In the genomic region with DNA sequence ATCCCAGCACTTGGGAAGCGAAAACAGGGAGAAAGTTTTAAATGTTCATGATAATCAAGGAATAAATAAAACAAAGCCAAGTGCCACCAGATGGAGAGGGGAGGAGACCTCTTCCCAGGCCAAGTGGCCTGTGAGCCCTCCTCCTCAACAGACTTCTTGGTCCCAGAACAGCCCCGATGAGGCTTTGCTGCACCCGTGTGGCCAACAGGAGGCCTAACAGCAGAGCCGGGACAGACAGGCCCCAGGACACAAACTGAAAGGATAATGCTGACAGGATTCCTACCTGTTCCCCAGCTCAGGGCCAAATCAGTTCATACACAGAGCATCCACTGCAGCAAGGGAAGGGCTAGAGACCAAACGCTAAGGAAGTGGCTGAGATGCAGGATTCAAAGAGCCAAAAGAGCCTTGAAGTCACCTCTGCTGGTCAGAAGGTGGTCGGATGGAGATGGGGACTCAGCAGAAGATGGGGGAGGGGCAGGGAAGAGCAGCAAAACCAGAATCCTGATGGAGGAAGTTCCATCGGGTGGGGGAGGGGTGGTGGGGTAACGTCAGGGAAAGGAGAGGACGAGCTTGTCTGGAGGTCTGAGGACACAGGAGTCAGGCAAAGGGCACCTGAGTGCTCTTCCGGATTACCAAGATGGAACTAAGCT, we compare ENCODE assay signal across 9 mouse cellular contexts. TPM values are rescaled to one million over a fixed set of nuclear protein-coding genes. Genes with fewer than 3 reads are reported as not detected.
DNase-seq lines count a peak whose midpoint lies in the region; ATAC-seq lines count a peak whose summit lies in the region.
"Had no signal": no experiment of that assay in that cellular context is flagged by ENCODE, and none has a peak within 500 bp of the region (broad histone marks: within the 10 kb centered on the region; RNA-seq: fewer than 3 reads in every experiment).

No protein-coding gene starts in this region.

- no peak for ATAC-seq in liver, embryonic 12.5 days
- ATAC-seq in frontal cortex, adult (ENCODE audit: low TSS enrichment), result peak; percentile 86
- peak; percentile 72 for ATAC-seq in midbrain, embryonic 14.5 days (ENCODE audit: low FRiP score, low TSS enrichment)

- H3K4me1 ChIP-seq in liver, embryonic 12.5 days, result peaks cover 3% of the 10 kb centered on the region; the same call in 1 of the 2 replicates
- H3K4me1 ChIP-seq in midbrain, embryonic 14.5 days (ENCODE audit: control insufficient read depth, insufficient read depth, low read length), result no peaks in the 10 kb centered on the region

- no peaks in the 10 kb centered on the region for H3K9me3 ChIP-seq in liver, embryonic 12.5 days (replicated peaks)
- H3K9me3 ChIP-seq in midbrain, embryonic 14.5 days (ENCODE audit: control insufficient read depth, low read length), result no peaks in the 10 kb centered on the region
- H3K9me3 ChIP-seq: liver, embryonic 13.5 days had no signal

- H3K36me3 ChIP-seq in liver, embryonic 12.5 days, result peaks cover 18% of the 10 kb centered on the region
- H3K36me3 ChIP-seq in midbrain, embryonic 14.5 days (ENCODE audit: control insufficient read depth, insufficient read depth, low read length), result no peaks in the 10 kb centered on the region

- DNase-seq in liver, result peak; percentile 58
- peak; percentile 59 for DNase-seq in cerebellum, adult 8-10 months
- peak; percentile 28 for DNase-seq in induced T-regulatory cell, adult 2 months (ENCODE audit: low read depth)
- peak; percentile 69 to 70 for DNase-seq in left cerebral cortex, postnatal 25 days (ENCODE audit: low spot score in 2 of 2)
- peak; percentile 85 for DNase-seq in midbrain, embryonic 14.5 days
- peak; percentile 23 for DNase-seq in thymus, postnatal 14 days
- DNase-seq: liver, embryonic 13.5 days had no signal

- no peaks in the 10 kb centered on the region for H3K27me3 ChIP-seq in liver, embryonic 12.5 days (replicated peaks)
- H3K27me3 ChIP-seq in midbrain, embryonic 14.5 days (ENCODE audit: control insufficient read depth, insufficient read depth, low read length), result no peaks in the 10 kb centered on the region
- H3K27me3 ChIP-seq: liver, embryonic 13.5 days had no signal

- no peak overlapping the region for H3K27ac ChIP-seq in liver, embryonic 12.5 days
- no peak overlapping the region for H3K27ac ChIP-seq in midbrain, embryonic 14.5 days (replicated peaks; ENCODE audit: low read depth, low read length)
- H3K27ac ChIP-seq: liver, embryonic 13.5 days had no signal

- no peak overlapping the region for H3K4me2 ChIP-seq in liver, embryonic 12.5 days
- H3K4me2 ChIP-seq in midbrain, embryonic 14.5 days (ENCODE audit: low read length), result no peak overlapping the region
- H3K4me2 ChIP-seq: liver, embryonic 13.5 days had no signal

- intact Hi-C loops in left cerebral cortex, postnatal 25 days (cut with DNase I), result loop anchor here (1.0 kb wide), 2 partner anchors 255 to 298 kb away; no protein-coding TSS in a partner anchor

- H3K4me3 ChIP-seq in liver, embryonic 12.5 days, result no peak overlapping the region
- no peak overlapping the region for H3K4me3 ChIP-seq in midbrain, embryonic 14.5 days (replicated peaks; ENCODE audit: low read depth, low read length)
- H3K4me3 ChIP-seq: liver, embryonic 13.5 days had no signal

- WGBS in liver, embryonic 12.5 days (ENCODE audit: insufficient replicate concordance), result 25% methylated on average over 10 of the region's 10 CpGs
- 20% methylated on average over 10 of the region's 10 CpGs for WGBS in midbrain, embryonic 14.5 days

- no peak overlapping the region for H3K9ac ChIP-seq in liver, embryonic 12.5 days
- no peak overlapping the region for H3K9ac ChIP-seq in midbrain, embryonic 14.5 days (replicated peaks; ENCODE audit: low read length)
- H3K9ac ChIP-seq: liver, embryonic 13.5 days had no signal

RNA-seq across cellular contexts. Expression of gene Dgki, which starts 51.9 kb away (rescaled TPM):
- polyA plus RNA-seq in liver, embryonic 12.5 days (2016; fragmentation: Nextera tagmentation; extraction: Ambion mirVana), result 0.06 and 0.16 TPM in 2 replicates
- 10 to 100 TPM; 68.5 to 82.6 TPM for total RNA-seq in left cerebral cortex, postnatal 25 days (2021)
- 7.6 and 9.2 TPM in 2 replicates for polyA plus RNA-seq in midbrain, embryonic 14.5 days (2014; fragmentation: Nextera tagmentation; extraction: Ambion mirVana)

Comparison
In these comparisons a context has a peak if more than half of its experiments do, and no peak if none do; other contexts are left out.
1. DNase-seq: peak in every context shown above with its lines; median percentile 85 in midbrain, embryonic 14.5 days; 70 in left cerebral cortex, postnatal 25 days; 59 in cerebellum, adult 8-10 months; 58 in liver; 28 in induced T-regulatory cell, adult 2 months; 23 in thymus, postnatal 14 days.